Mouse (Mus musculus) NIH3T3 (cell line): ENCODE measurements around the gene Plk1.
A peak's percentile ranks its signal among the peaks of the same experiment; 100 is the strongest.

Experiments
- DNase-seq: peaks from one replicate; pipeline ENCODE4 v3.0.0-alpha.2; 2012; ENCODE audit warnings: low read depth

The Plk1 gene

GRCm38 (mm10) chr7:122193919-122194318 is 34.7 kb downstream of the Plk1 start:
- DNase-seq, result peak; percentile 17

GRCm38 (mm10) chr7:122196771-122197170 is 37.5 kb downstream of the Plk1 start:
- DNase-seq, result no peak

- DNase-seq, result peak; percentile 72
Measured at GRCm38 (mm10) chr7:122197306-122197705, 38.1 kb downstream of the Plk1 start.

GRCm38 (mm10) chr7:122199296-122199695 is 40.1 kb downstream of the Plk1 start:
- DNase-seq, result peak; percentile 52

GRCm38 (mm10) chr7:122203936-122204335 is 44.7 kb downstream of the Plk1 start:
- no peak for DNase-seq

- DNase-seq, result no peak
Measured at GRCm38 (mm10) chr7:122206121-122206520, 46.9 kb downstream of the Plk1 start.

- DNase-seq, result no peak
Measured at GRCm38 (mm10) chr7:122208276-122209021, 49.2 kb downstream of the Plk1 start.

- DNase-seq, result no peak
Measured at GRCm38 (mm10) chr7:122219315-122219801, 60.1 kb downstream of the Plk1 start, which contains the start of gene Chp2. Gene Chp2 (plus strand): TSS chr7:122219496.
